Mouse (Mus musculus): ENCODE data around the gene Gm17606. TPM values are rescaled to one million over a fixed set of nuclear protein-coding genes. Genes with fewer than 3 reads are reported as not detected.

Gene Gm17606
- polyA plus RNA-seq (2015; fragmentation: Nextera tagmentation; extraction: Ambion mirVana): not detected in 2 replicates

- H3K4me3 ChIP-seq (ENCODE audit: low read depth, low read length): peak within 1 kb of the TSS; percentile 68
- H3K27me3 ChIP-seq (replicated peaks; ENCODE audit: control insufficient read depth, insufficient read depth, low read length): no peaks in the 10 kb centered on the region
- ATAC-seq: no peak
- no peak for TF ChIP-seq CTCF (IDR thresholded peaks at IDR 0.05; ENCODE audit: low read depth)
- no peaks in the 10 kb centered on the region; the same call in 1 of the 2 replicates for H3K4me1 ChIP-seq (replicated peaks; ENCODE audit: control insufficient read depth, insufficient read depth, low read length)
- H3K27ac ChIP-seq (ENCODE audit: low read depth, low read length): peak within 1 kb of the TSS; percentile 50; the same call in 1 of the 2 replicates
- H3K36me3 ChIP-seq (ENCODE audit: control insufficient read depth, insufficient read depth): peaks cover 39% of the 10 kb centered on the region
- H3K9ac ChIP-seq (ENCODE audit: low read depth, low read length): peak within 1 kb of the TSS; percentile 71
- H3K4me2 ChIP-seq (replicated peaks; ENCODE audit: low read depth): peak within 1 kb of the TSS; percentile 99
- no peaks in the 10 kb centered on the region for H3K9me3 ChIP-seq (ENCODE audit: control insufficient read depth)
- WGBS: 0% methylated on average over 15 of the region's 28 CpGs
Observed at GRCm38 (mm10) chr14:54640946-54641304, at the start of gene Gm17606. TSS of gene Gm17606 (plus strand) at chr14:54640952.

GRCm38 (mm10) chr14:54591056-54591455 lies 49.7 kb upstream of the Gm17606 start:
- WGBS: 92% methylated on average over 16 of the region's 16 CpGs

GRCm38 (mm10) chr14:54592319-54592934 lies 48.3 kb upstream of the Gm17606 start:
- TF ChIP-seq CTCF (IDR thresholded peaks at IDR 0.05; ENCODE audit: low read depth): no peak
- no peak overlapping the region for H3K9ac ChIP-seq (ENCODE audit: low read depth, low read length)
- peaks cover 20% of the 10 kb centered on the region for H3K36me3 ChIP-seq (ENCODE audit: control insufficient read depth, insufficient read depth)
- no peak for ATAC-seq
- 61% methylated on average over 10 of the region's 10 CpGs for WGBS
- no peak overlapping the region for H3K4me2 ChIP-seq (replicated peaks; ENCODE audit: low read depth)
- no peak overlapping the region for H3K27ac ChIP-seq (ENCODE audit: low read depth, low read length)
- no peaks in the 10 kb centered on the region for H3K27me3 ChIP-seq (replicated peaks; ENCODE audit: control insufficient read depth, insufficient read depth, low read length)
- no peaks in the 10 kb centered on the region for H3K4me1 ChIP-seq (replicated peaks; ENCODE audit: control insufficient read depth, insufficient read depth, low read length)
- no peak overlapping the region for H3K4me3 ChIP-seq (ENCODE audit: low read depth, low read length)
- no peaks in the 10 kb centered on the region for H3K9me3 ChIP-seq (ENCODE audit: control insufficient read depth)

More at GRCm38 (mm10) chr14:54591056-54591455, 49.7 kb upstream of the Gm17606 start:
- TF ChIP-seq CTCF (IDR thresholded peaks at IDR 0.05; ENCODE audit: low read depth): no peak
- H3K27me3 ChIP-seq (replicated peaks; ENCODE audit: control insufficient read depth, insufficient read depth, low read length): no peaks in the 10 kb centered on the region
- no peaks in the 10 kb centered on the region for H3K9me3 ChIP-seq (ENCODE audit: control insufficient read depth)
- no peak overlapping the region for H3K4me2 ChIP-seq (replicated peaks; ENCODE audit: low read depth)
- H3K36me3 ChIP-seq (ENCODE audit: control insufficient read depth, insufficient read depth): peaks cover 17% of the 10 kb centered on the region
- no peak overlapping the region for H3K4me3 ChIP-seq (ENCODE audit: low read depth, low read length)
- no peak for ATAC-seq
- H3K9ac ChIP-seq (ENCODE audit: low read depth, low read length): no peak overlapping the region
- H3K4me1 ChIP-seq (replicated peaks; ENCODE audit: control insufficient read depth, insufficient read depth, low read length): no peaks in the 10 kb centered on the region
- H3K27ac ChIP-seq (ENCODE audit: low read depth, low read length): no peak overlapping the region

- H3K4me2 ChIP-seq (replicated peaks; ENCODE audit: low read depth): no peak overlapping the region
- no peak overlapping the region for H3K4me3 ChIP-seq (ENCODE audit: low read depth, low read length)
- peaks cover 20% of the 10 kb centered on the region for H3K36me3 ChIP-seq (ENCODE audit: control insufficient read depth, insufficient read depth)
- no peak for ATAC-seq
- 89% methylated on average over 3 of the region's 3 CpGs for WGBS
- peak; percentile 46 for TF ChIP-seq CTCF (IDR thresholded peaks at IDR 0.05; ENCODE audit: low read depth)
- no peaks in the 10 kb centered on the region for H3K9me3 ChIP-seq (ENCODE audit: control insufficient read depth)
- no peak overlapping the region for H3K27ac ChIP-seq (ENCODE audit: low read depth, low read length)
- H3K4me1 ChIP-seq (replicated peaks; ENCODE audit: control insufficient read depth, insufficient read depth, low read length): no peaks in the 10 kb centered on the region
- H3K9ac ChIP-seq (ENCODE audit: low read depth, low read length): no peak overlapping the region
- no peaks in the 10 kb centered on the region for H3K27me3 ChIP-seq (replicated peaks; ENCODE audit: control insufficient read depth, insufficient read depth, low read length)
Observed at GRCm38 (mm10) chr14:54594055-54594454, 46.7 kb upstream of the Gm17606 start.

- Histone ChIP-seq H3K4me1 (replicated peaks; ENCODE audit: control insufficient read depth, insufficient read depth, low read length) (no peaks in the 10 kb centered on the region), H3K4me2 (replicated peaks; ENCODE audit: low read depth) (no peak overlapping the region), H3K27me3 (replicated peaks; ENCODE audit: control insufficient read depth, insufficient read depth, low read length) (no peaks in the 10 kb centered on the region), H3K36me3 (ENCODE audit: control insufficient read depth, insufficient read depth) (peaks cover 20% of the 10 kb centered on the region), H3K4me3 (ENCODE audit: low read depth, low read length) (no peak overlapping the region), H3K9ac (ENCODE audit: low read depth, low read length) (no peak overlapping the region), H3K27ac (ENCODE audit: low read depth, low read length) (no peak overlapping the region), H3K9me3 (ENCODE audit: control insufficient read depth) (no peaks in the 10 kb centered on the region)
- WGBS: 78% methylated on average over 28 of the region's 28 CpGs
- no peak for ATAC-seq
- no peak for TF ChIP-seq CTCF (IDR thresholded peaks at IDR 0.05; ENCODE audit: low read depth)
Observed at GRCm38 (mm10) chr14:54594631-54595414, 45.9 kb upstream of the Gm17606 start.

- Histone ChIP-seq H3K27ac (ENCODE audit: low read depth, low read length) (no peak overlapping the region), H3K4me1 (replicated peaks; ENCODE audit: control insufficient read depth, insufficient read depth, low read length) (no peaks in the 10 kb centered on the region), H3K27me3 (replicated peaks; ENCODE audit: control insufficient read depth, insufficient read depth, low read length) (no peaks in the 10 kb centered on the region), H3K36me3 (ENCODE audit: control insufficient read depth, insufficient read depth) (peaks cover 13% of the 10 kb centered on the region), H3K4me3 (ENCODE audit: low read depth, low read length) (no peak overlapping the region), H3K9ac (ENCODE audit: low read depth, low read length) (no peak overlapping the region), H3K9me3 (ENCODE audit: control insufficient read depth) (no peaks in the 10 kb centered on the region), H3K4me2 (replicated peaks; ENCODE audit: low read depth) (no peak overlapping the region)
- TF ChIP-seq CTCF (IDR thresholded peaks at IDR 0.05; ENCODE audit: low read depth): peak; percentile 70
- WGBS: 78% methylated on average over 7 of the region's 7 CpGs
- ATAC-seq: no peak
Observed at GRCm38 (mm10) chr14:54597084-54597483, 43.7 kb upstream of the Gm17606 start.

Measured in intestine, postnatal 0 days (tissue).